Mouse (Mus musculus): ENCODE data around the gene 3110009E18Rik.

3110009E18Rik gene

DNA sequence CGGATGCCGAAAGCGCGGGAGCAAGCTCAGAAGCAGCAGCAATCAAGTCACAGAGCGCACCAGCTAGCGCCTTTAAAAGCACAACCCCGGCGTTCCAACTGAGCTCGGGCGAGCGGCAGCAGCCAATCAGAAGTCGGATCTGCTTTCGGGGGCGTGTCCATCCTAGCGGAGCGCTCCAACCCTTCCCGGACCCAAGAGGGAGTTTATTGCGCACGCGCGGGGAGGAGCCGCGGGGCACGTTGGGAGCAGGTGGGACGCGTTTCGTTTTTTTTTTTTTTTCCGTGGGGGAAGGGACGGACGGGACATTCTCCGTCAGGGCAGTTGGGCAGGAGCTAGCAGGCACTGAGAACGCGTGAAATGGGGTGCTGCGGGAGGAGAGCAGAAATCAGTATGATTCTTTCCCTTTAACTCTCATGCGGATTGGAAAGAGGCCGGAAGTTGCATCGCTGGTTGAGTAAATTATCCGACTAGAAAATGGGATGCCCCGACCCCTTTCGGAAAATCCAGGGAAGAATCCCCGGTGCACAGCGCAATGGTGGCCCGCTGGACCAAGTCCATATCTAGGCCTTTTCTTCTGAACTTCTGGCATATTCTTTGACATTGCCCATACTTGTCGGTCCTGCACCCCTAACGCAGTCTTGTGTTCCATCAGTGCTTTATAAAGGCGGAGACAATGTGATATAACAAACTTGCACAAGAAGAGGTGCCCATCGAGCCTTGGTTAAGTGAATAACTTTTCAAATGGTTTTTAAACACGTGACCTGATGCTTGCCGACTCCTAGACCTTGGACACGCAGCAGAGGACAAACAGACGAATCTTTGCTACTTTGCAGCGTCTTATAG, at the start of gene 3110009E18Rik, which contains the start of gene Dbi:
Gene 3110009E18Rik, plus strand, starts transcription at position 219 of the 843 bp plus-strand sequence.
Gene Dbi, minus strand, starts transcription at position 110 of the 843 bp plus-strand sequence.
- DNase-seq (ENCODE audit: low spot score in 2 of 2), result peak; percentile 96 to 97

DNA sequence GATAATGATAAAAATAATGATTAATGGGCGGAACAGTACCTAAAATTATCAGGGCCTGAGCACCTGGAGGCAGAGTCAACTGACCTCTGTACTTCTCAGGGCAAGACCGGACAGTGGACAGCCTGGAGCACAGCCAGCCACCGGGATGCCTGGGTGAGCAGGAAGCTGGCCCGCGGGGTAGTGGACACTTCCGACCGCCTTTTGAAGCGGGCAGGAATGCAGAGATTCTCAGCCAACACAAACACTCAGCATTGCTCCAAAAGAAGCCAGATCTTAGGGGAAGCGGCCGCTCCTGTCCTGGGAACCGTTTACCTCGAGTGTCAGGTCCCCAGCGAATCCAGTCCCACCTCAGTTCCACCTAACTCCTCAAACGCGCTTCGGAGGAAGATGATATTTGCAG, 48.1 kb upstream of the 3110009E18Rik start:
- DNase-seq (ENCODE audit: low spot score in 2 of 2), result no peak

DNA sequence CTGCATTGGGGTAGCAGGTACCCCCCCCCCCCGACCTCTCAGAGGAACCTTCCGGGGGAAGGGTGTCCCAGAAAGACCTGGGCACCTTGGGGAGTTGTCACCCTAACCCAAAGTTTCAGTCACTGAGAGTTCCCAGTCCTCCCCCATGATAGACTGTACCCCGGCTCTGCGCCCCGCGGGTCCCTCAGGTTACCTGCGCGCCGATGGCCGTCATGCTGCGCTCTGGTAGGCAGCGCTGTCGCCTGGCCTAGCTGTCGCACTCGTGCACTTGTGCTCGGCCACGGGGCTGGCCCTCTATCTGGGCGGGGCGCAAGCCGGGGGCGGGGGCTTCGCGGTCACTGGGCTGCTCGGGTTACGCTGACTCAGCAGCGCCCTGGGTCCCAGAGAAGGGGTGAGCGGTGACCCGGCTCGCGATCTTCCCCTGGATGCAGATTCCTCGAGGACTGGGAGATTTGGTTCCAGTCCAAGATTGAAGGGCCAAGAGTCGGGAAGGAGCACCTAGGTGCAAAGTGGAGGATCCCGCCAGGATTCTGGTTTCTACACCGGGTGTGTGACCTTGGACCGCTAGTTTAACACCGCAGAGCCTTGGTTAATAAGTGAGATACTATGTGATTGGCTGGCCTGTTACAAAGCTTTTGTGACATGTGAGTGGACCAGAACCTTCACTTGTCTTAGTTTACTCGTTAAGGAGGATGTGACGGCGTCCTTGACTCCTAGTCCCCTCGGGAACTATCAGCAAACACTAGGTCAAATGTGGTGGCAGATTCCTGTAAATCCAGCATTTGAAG, 47.3 kb upstream of the 3110009E18Rik start, which contains the start of gene Tmem37:
Gene Tmem37, minus strand, starts transcription at position 556 of the 788 bp plus-strand sequence.
- peak in 1 of 2 experiments; percentile 38 for DNase-seq (ENCODE audit: low spot score in 2 of 2)

DNA sequence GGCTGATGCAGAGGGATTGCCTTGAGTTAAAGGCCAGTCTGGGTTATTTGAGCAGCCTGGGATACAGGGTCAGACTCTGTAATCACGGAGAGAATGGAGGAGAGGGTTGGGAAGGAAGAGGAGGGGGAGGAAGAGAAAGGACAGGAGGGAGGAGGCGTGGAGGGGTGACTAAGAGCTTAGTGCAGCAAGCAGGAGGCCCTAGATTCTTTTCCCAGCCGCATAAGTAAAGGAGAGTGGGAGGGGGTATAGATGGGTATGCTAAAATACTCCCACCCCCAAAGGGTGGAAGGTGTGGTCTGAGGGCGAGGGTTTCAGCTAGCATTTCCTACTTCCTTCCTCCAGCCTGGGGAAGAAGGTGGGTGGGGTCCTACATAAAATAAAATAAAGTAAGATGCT, 46.7 kb upstream of the 3110009E18Rik start:
- no peak for DNase-seq (ENCODE audit: low spot score in 2 of 2)

DNA sequence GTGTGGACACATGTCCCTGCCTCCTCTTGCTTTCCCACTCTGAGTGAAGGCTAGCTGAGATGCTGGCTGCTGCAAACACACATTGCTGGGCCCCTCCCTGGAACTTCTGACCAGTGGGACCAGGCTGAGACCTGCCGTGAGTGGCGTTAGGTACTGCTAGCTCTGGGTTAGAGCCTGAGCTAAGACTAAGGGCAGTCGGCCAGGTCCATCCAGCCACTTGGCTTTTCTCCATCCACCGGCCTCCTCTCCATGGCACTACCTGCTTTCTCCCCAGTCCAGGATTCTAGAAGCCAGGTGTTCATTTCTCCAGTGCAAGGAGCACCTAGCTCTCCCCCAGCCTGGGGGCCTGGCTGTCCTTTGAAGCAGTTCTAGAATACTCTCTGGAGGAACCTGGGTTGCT, 46.1 kb upstream of the 3110009E18Rik start:
- DNase-seq (ENCODE audit: low spot score in 2 of 2), result no peak

DNA sequence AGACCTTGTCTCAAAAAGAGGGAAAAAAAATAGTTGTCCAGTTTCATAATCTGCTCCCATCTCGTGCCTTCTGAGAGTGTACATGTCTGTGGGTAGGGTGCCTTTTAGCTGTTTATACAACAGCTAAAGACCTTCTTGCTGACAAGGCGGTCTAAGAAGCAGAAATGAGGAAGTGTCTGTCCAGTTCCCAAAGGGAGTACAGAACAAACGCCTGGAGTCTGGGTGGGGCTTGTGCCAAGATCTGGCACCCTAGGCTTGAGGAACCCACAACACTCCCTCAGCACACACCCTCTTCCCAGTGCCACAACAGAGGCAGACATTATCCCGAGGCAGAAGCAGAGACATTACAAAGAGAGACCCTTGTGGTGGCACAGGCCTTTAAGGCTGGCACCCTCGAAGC, 45.5 kb upstream of the 3110009E18Rik start:
- DNase-seq (ENCODE audit: low spot score in 2 of 2), result no peak

DNA sequence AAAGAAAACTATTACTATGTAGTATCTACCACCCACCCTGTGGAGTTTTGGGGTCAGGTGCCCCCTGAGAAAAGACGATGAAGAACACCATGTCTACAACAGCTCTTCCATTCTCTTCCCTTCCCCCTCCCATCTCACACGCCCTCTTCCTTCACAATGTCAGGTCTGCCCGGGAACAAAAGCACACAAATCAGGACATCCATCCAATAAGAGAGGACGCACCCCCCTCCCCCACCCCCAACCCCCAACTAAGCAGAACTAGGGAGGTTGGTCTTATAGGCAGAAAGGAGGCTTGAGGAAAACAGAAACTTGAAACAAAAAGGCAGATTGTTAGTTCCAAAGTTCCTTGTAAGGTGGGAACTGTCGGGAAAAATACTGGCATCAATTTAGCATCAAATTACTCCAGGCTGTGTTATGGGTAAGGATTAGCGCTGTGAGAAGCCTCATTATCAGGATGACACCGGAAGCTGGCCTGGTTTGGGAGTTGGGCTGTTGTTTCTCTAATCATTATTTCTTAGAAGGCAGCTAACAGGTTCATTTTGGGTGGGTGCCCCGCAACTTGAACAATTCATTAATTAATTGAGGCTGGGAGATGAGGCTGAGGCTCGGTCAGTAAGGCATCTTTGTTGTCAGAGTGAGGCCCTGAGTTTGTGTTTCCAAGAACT, 43.1 kb upstream of the 3110009E18Rik start:
- DNase-seq (ENCODE audit: low spot score in 2 of 2), result no peak

DNA sequence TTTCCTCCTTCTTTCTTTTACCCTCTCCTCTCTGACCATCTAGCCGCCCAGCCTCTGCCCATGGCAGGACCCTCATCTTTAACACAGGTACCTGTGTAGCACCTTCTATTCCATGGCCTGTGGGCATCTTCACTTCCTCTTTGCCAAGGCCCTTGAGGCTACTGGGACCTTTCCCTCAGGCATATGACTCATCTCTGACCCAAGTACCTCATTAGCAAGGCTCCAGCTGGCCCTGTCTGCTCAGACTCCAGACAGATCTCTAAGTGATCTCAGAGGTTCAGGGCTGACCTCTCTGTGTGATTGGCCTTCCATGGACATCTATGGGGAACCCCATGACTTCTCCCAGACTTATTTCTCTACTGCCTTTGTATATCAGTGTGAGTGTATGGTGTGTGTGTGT, 40.4 kb upstream of the 3110009E18Rik start:
- DNase-seq (ENCODE audit: low spot score in 2 of 2), result no peak

DNA sequence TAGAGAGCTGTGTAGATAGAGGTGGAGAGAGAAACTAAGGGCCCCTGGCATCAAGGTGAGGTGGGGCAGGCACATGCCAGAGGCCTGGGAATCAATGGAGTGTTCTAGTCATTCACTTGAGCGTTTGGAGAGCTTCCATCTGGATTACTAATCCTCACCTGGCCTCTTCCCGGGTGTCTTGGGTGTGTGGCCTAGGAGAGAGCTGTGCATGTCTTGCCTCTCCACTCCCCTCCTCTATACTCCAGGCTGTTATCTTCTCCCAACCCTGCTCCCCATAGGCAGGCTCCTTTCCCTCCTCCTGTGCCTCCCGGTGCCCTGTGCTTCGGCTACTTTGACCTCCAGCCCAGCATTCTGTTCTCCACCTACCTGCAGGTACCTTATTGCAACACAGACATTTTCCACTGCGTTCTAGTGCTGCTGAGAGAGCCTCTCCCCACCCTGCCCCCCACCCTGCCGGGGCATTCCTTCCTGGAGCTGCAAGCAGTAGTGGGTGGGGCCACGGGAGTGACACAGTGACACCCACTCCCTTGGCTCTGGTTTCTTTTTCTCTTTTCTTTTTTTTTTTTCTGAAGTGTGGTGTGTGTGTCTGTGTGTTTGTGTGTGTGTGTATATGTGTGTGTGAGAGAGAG, 37.9 kb upstream of the 3110009E18Rik start:
- DNase-seq (ENCODE audit: low spot score in 2 of 2), result no peak

DNA sequence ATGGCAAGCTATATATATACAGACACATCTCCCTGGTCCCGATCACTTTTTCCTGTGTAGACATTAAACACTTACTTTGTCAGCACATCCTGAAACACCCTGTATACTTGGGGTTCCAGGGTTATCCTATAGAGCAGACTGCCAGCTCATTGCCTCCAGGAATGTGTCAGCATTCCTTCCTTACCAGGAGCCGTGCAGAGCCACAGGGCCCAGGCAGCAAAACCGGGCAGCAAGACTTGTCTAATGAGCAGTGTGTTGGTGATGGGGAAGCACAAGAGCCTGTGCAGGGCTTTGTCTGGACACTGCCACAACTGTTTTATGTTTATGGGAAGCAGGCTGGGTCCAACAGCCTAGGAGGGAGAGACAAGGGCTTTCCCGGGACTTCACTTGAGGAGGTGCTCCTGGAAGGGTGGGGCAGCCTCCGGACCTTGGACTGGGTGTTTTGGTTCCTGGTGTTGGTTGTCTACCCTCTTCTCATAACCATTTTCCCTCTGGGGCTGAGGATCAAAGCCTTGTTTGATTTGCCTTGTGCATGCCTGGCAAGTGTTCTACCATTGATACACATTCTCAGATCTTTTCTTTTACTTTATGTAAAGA, 37.0 kb upstream of the 3110009E18Rik start:
- no peak for DNase-seq (ENCODE audit: low spot score in 2 of 2)

DNA sequence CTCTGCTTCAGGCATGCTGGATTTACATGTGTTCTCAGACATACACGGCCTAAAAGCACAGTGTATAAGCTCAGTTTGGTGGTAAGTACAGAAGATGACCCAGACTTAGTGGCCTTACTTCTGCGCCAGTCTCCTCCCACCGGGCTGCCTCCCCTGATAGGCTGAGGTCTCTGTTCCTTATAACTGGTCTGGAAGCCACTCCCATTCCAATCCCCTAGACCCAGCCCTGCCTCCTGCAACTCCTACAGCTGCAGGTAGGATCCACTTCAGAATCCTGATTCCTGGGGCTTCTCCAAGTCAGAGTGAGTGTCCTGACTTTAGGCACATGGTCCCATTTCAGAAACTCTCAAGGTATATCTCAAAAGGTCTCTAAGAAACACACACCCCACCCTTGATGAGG, 35.3 kb upstream of the 3110009E18Rik start:
- DNase-seq (ENCODE audit: low spot score in 2 of 2), result no peak

DNA sequence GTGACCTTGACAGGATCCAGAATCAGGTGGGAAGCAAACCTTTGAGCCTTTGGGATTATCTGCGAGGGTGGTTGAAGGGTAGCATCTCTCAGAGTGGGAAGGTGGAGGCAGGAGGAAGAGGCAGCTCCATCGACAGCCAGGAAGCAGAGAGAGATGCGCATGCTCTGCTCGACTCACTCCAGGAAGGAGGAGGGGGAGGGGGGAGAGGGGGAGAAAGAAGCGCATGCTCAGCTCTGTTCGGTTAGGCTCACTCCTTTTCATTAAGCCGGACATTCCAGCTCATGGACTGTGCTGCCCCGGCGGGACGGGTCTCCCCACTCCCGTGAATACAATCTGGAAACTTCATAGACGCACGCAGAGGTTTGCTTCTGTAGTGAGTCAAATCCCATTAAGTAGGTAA, 34.3 kb upstream of the 3110009E18Rik start:
- DNase-seq (ENCODE audit: low spot score in 2 of 2), result no peak

DNA sequence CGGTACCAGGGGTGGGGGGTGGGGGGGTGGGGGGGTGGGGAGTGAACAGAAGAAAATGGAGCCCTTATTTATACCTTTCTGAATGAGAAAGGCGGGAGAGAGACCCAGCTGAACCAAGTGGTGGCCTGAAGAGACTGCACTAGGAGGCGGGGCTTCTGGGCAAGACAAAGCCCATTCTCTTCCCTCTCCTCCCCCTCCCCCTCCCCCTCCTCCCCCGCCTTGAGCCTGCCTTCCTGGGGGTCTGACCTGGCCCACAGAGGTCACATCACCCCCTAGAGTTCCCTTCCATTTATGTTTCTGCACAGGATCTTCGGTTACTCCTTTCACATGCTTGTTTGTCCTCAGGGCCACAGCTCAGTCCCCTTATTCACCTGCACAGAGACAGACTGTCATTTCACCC, 31.8 kb upstream of the 3110009E18Rik start:
- no peak for DNase-seq (ENCODE audit: low spot score in 2 of 2)

DNA sequence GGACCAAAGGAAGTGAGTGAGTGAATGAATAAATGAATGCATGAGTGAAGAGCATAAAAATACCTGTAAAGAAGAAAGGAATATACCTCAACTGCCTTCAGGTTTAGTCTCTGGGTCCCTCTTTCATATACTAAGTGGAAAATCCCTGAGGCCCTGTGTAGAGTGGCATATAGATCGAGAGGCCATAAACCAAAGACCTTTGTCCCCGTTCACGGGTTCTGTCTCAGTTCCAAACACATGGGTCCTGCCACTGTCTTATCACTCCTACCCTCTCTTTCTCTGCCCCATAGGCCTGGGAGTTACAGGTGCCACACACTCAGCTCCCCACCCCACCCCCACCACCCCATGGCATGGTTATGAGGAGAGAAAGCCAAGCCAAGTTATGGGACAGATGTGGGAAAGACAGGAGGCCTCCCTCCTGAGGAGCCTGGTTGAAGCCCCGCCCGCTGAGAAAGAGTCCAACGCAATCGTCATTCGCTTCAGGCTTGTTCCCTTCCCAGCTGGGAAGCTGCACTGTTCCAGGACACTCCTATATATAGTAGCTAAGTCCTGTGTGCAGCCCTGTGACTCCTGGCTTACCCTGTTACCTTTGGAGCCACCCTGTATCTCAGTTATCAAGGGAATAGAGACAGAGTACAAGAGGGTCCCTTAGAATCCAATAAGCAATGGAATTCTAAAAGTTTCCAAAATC, 30.0 kb upstream of the 3110009E18Rik start:
- no peak for DNase-seq (ENCODE audit: low spot score in 2 of 2)

DNA sequence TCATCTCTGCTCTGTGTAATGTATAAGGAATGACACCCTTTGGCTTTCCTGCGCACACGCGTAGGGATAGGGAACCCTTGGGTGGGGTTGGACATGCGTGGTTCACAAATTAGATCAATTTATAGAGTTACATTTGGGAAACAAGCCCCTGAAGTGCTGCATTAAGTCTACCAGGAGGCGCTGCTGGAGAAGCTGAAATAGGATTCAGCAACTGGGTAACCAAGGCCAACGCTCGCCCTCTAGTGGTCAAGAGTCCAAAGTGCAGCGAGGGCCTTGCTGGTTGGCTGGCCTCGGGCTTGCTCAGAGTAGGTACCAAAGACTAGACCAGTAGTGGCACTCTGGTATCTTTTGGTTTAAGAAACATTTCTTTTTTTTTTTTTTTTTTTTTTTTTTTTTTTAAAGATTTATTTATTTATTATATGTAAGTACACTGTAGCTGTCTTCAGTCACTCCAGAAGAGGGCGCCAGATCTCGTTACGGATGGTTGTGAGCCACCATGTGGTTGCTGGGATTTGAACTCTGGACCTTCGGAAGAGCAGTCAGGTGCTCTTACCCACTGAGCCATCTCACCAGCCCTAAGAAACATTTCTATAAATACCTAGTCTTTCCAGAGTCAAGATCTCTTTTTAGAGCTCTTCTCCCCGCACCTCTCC, 27.4 kb upstream of the 3110009E18Rik start:
- DNase-seq (ENCODE audit: low spot score in 2 of 2), result peak; percentile 75 to 91

DNA sequence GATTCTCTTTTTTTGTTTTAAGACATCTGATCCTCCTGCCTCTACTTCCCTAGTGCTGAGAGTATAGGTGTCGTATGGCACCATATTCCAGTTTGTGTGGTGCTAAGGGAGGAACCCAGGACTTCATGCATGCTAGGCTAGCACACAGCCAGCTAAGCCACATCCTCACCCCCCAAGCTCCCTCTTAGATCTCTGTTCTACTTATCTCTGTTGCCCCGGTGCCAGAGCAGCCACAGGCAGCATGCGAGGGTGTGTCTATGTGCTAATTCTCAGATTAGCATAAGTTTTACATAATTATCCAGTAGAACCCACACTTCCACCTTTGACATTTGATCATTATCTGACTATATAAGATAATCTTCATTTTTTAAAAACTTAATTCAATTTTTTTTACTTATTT, 26.1 kb upstream of the 3110009E18Rik start:
- no peak for DNase-seq (ENCODE audit: low spot score in 2 of 2)

DNA sequence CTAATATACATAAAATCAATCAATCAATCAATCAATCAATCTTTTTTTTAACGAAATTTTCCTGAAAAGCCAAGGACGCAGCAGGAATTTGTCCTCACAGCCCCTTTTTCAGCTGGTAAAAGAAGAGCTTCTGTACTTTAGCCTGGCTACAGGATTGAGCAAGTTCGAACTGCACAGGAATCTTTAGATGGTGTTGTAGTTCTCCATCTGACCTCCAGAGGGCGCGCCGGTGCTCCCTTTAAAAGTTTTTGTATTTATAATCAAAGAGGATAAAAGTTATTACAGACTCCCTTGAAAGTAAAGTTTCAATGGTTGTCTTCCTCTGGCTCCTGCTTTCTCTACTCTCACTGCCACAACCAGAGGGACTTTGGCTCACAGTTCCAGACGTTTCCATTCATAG, 22.7 kb upstream of the 3110009E18Rik start:
- peak; percentile 42 to 81 for DNase-seq (ENCODE audit: low spot score in 2 of 2)

DNA sequence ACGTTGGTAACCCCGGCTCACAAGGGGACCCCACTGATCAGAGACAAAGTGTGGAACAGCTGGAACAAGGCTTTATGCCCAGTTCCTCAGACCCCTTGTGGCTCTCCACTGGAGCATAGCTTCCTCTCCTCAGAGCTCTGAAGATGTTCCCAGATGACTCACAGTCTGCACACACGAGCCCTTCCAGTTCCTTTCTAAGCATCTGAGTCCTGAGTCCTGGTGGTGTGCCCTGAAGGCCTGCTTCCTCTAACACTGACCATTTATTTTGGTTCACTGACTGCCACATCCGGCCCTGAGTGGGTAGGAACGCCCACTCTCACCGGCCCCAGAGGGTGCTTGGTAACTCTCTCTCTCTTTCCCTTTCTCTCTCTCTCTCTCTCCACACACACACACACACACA, 21.5 kb upstream of the 3110009E18Rik start:
- peak in 1 of 2 experiments; percentile 30 for DNase-seq (ENCODE audit: low spot score in 2 of 2)

DNA sequence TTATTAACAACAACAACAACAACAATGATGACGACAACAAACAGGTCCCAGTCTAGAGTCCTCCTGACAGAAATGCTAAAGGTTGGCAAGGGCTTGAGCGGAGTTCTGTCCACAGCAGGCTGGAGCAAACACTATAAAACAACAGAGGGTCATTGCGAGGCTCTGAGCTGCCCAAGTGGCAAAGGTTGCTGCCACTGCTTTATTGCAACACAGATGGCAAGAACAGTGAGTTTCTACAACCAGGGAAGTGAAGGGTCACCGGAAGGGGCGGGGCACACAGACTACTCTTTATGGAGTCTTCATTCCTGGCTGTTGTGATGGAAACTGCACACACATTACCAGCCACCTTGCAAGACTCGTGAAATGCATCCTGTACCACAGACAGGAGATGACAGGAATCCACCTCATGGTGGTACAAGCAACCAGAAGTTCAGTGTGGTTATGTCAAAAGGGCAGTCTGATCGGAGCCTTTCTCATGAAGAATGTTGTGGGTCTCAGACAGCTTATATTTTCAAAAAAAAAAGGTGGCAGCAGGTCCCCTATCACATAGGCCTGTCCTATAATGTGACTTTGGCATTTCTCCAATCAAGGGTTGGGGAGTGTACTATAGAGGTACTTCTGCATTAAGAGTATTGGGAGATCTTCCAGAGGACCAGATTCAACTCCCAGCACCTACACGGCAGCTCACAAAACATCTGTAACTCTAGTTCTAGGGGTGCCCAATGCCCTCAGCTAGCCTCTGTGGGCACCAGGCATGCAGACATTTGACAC, 20.3 kb upstream of the 3110009E18Rik start:
- DNase-seq (ENCODE audit: low spot score in 2 of 2), result no peak

Data from spleen, postnatal 4 days (tissue).